Mouse (Mus musculus): ENCODE results near the gene Tm6sf1.

GRCm38 (mm10) chr7:81847777-81848176 lies 11.0 kb upstream of the Tm6sf1 start:
- TF ChIP-seq CTCF (conservative IDR thresholded peaks at IDR 0.05 in 1 of 2, IDR thresholded peaks at IDR 0.05 in 1 of 2; ENCODE audit: low read depth in 2 of 2, low read length in 2 of 2), result no peak
- no peak for TF ChIP-seq POLR2A (IDR thresholded peaks at IDR 0.05; ENCODE audit: low read depth, low read length)
- TF ChIP-seq USF2 (conservative IDR thresholded peaks at IDR 0.05; ENCODE audit: low read depth, low read length), result no peak
- no peak for TF ChIP-seq ETS1 (conservative IDR thresholded peaks at IDR 0.05; ENCODE audit: low read depth, low read length)
- TF ChIP-seq EP300 (IDR thresholded peaks at IDR 0.05; ENCODE audit: low read length), result no peak

Data from CH12.LX (cell line).